Mouse (Mus musculus) adrenal gland, postnatal 4 days (tissue): ENCODE results near the gene Zfhx3. TPM values are rescaled to one million over a fixed set of nuclear protein-coding genes. Genes with fewer than 3 reads are reported as not detected.

Experiments
- DNase-seq, 2 experiments: peaks; one replicate each; pipeline ENCODE4 v3.0.0; 2021 to 2022; ENCODE audit warnings: low spot score in 2 of 2, mixed read lengths in 2 of 2
- total RNA-seq, 2 experiments: library from RNA; stranded (reverse); gene quantifications; 2 replicates each; pipeline ENCODE4 v1.2.3; 2021

Zfhx3 gene
- total RNA-seq, 2 experiments from 2014 or later = 38.1 to 42.0 TPM

- DNase-seq = no peak
Observed at GRCm38 (mm10) chr8:108637887-108638286, 695.4 kb downstream of the Zfhx3 start.

GRCm38 (mm10) chr8:108645660-108646059, 703.2 kb downstream of the Zfhx3 start:
- DNase-seq = no peak

- peak in 1 of 2 experiments; percentile 20 for DNase-seq
Observed at GRCm38 (mm10) chr8:108647556-108647955, 705.1 kb downstream of the Zfhx3 start.

- DNase-seq = no peak
Observed at GRCm38 (mm10) chr8:108648993-108649392, 706.5 kb downstream of the Zfhx3 start.

- DNase-seq = no peak
Observed at GRCm38 (mm10) chr8:108650837-108651236, 708.4 kb downstream of the Zfhx3 start.

- DNase-seq = no peak
Observed at GRCm38 (mm10) chr8:108661486-108662093, 719.1 kb downstream of the Zfhx3 start.

GRCm38 (mm10) chr8:108662766-108663165, 720.3 kb downstream of the Zfhx3 start:
- DNase-seq = no peak

GRCm38 (mm10) chr8:108671939-108672515, 729.6 kb downstream of the Zfhx3 start:
- no peak for DNase-seq

GRCm38 (mm10) chr8:108675001-108675525, 732.6 kb downstream of the Zfhx3 start:
- DNase-seq = no peak

GRCm38 (mm10) chr8:108689694-108690093, 747.2 kb downstream of the Zfhx3 start:
- DNase-seq = no peak

GRCm38 (mm10) chr8:108690576-108691455, 748.4 kb downstream of the Zfhx3 start:
- DNase-seq = no peak

GRCm38 (mm10) chr8:108691456-108692238, 749.2 kb downstream of the Zfhx3 start:
- no peak for DNase-seq

GRCm38 (mm10) chr8:108692239-108692627, 749.8 kb downstream of the Zfhx3 start:
- DNase-seq = no peak

GRCm38 (mm10) chr8:108692669-108693665, 750.5 kb downstream of the Zfhx3 start:
- no peak for DNase-seq

GRCm38 (mm10) chr8:108693841-108694240, 751.4 kb downstream of the Zfhx3 start:
- no peak for DNase-seq

GRCm38 (mm10) chr8:108694516-108694915, 752.1 kb downstream of the Zfhx3 start:
- DNase-seq = no peak

- DNase-seq = no peak
Observed at GRCm38 (mm10) chr8:108695242-108695880, 752.9 kb downstream of the Zfhx3 start.

- no peak for DNase-seq
Observed at GRCm38 (mm10) chr8:108695938-108696630, 753.6 kb downstream of the Zfhx3 start.
